Mouse (Mus musculus): ENCODE measurements around the gene Naxe. TPM values are rescaled to one million over a fixed set of nuclear protein-coding genes. Genes with fewer than 3 reads are reported as not detected.

Naxe gene
- 10 to 100 TPM; 77.7 to 78.1 TPM for total RNA-seq (2021)

- peak; percentile 84 for DNase-seq
Observed at GRCm38 (mm10) chr3:88057902-88058696, at the start of gene Naxe. TSS of gene Naxe (minus strand) at chr3:88058495.

- no peak for DNase-seq
Observed at GRCm38 (mm10) chr3:88106126-88106525, 47.8 kb upstream of the Naxe start.

- no peak for DNase-seq
Observed at GRCm38 (mm10) chr3:88102611-88103010, 44.3 kb upstream of the Naxe start.

GRCm38 (mm10) chr3:88102196-88102595 lies 43.9 kb upstream of the Naxe start:
- DNase-seq, result no peak

GRCm38 (mm10) chr3:88101736-88102135 lies 43.4 kb upstream of the Naxe start:
- DNase-seq, result no peak

GRCm38 (mm10) chr3:88100251-88100650 lies 42.0 kb upstream of the Naxe start:
- no peak for DNase-seq

GRCm38 (mm10) chr3:88097666-88098065 lies 39.4 kb upstream of the Naxe start:
- DNase-seq, result no peak

- DNase-seq, result no peak
Observed at GRCm38 (mm10) chr3:88094126-88094525, 35.8 kb upstream of the Naxe start.

GRCm38 (mm10) chr3:88090616-88091015 lies 32.3 kb upstream of the Naxe start:
- no peak for DNase-seq

- no peak for DNase-seq
Observed at GRCm38 (mm10) chr3:88090106-88090505, 31.8 kb upstream of the Naxe start.

GRCm38 (mm10) chr3:88087688-88088087 lies 29.4 kb upstream of the Naxe start:
- DNase-seq, result no peak

- no peak for DNase-seq
Observed at GRCm38 (mm10) chr3:88085459-88085858, 27.2 kb upstream of the Naxe start.

GRCm38 (mm10) chr3:88084001-88084400 lies 25.7 kb upstream of the Naxe start:
- DNase-seq, result no peak

- no peak for DNase-seq
Observed at GRCm38 (mm10) chr3:88082663-88083062, 24.4 kb upstream of the Naxe start.

GRCm38 (mm10) chr3:88082224-88082618 lies 23.9 kb upstream of the Naxe start:
- DNase-seq, result no peak

- DNase-seq, result peak; percentile 81 to 83
Observed at GRCm38 (mm10) chr3:88081345-88082223, 23.3 kb upstream of the Naxe start, which contains the start of gene Iqgap3. TSS of gene Iqgap3 (plus strand) at chr3:88081971.

GRCm38 (mm10) chr3:88078204-88078603 lies 19.9 kb upstream of the Naxe start, which contains the start of gene Ttc24:
TSS of gene Ttc24 (minus strand) at chr3:88078304.
- DNase-seq, result no peak

- no peak for DNase-seq
Observed at GRCm38 (mm10) chr3:88077441-88077840, 19.1 kb upstream of the Naxe start.

GRCm38 (mm10) chr3:88074766-88075165 lies 16.5 kb upstream of the Naxe start:
- DNase-seq, result no peak

- no peak for DNase-seq
Observed at GRCm38 (mm10) chr3:88074351-88074750, 16.1 kb upstream of the Naxe start.

GRCm38 (mm10) chr3:88073631-88074030 lies 15.3 kb upstream of the Naxe start:
- DNase-seq, result no peak

GRCm38 (mm10) chr3:88071783-88072182 lies 13.5 kb upstream of the Naxe start:
- DNase-seq, result peak; percentile 87 to 88

GRCm38 (mm10) chr3:88068386-88068785 lies 10.1 kb upstream of the Naxe start:
- DNase-seq, result no peak
